Mouse (Mus musculus) cerebellum, adult 2 months (tissue): Measurements from ENCODE around the gene U2af1l4. TPM values are rescaled to one million over a fixed set of nuclear protein-coding genes. Genes with fewer than 3 reads are reported as not detected.

Source experiments
- DNase-seq, 2 experiments: peaks; one replicate each; pipeline ENCODE4 v3.0.0; 2021
- H3K27ac ChIP-seq: fragments of 200-500 bp; 2 replicates; pipeline ENCODE4 v1.5.1; 2012; ENCODE audit warnings: low read length, control low read depth, inconsistent platforms; ENCODE audit not compliant: insufficient read depth
- H3K27me3 ChIP-seq: fragments of 200-500 bp; 2 replicates; pipeline ENCODE4 v1.6.1; 2012; ENCODE audit warnings: inconsistent platforms, mild to moderate bottlenecking, low read length, moderate library complexity; ENCODE audit not compliant: control insufficient read depth, insufficient read depth
- H3K4me1 ChIP-seq: fragments of 200-500 bp; 2 replicates; pipeline ENCODE4 v1.6.1; 2011; ENCODE audit warnings: low read length; ENCODE audit not compliant: control insufficient read depth, insufficient read depth
- H3K4me3 ChIP-seq: fragments of 200-500 bp; replicated peaks from 2 replicates; pipeline ENCODE3; 2011; ENCODE audit warnings: mild to moderate bottlenecking, low read depth, low read length, control low read depth; ENCODE audit not compliant: insufficient read depth
- CTCF ChIP-seq: fragments of 200-500 bp; IDR thresholded peaks from 2 replicates; pipeline ENCODE4 v1.5.1; 2011; ENCODE audit warnings: low read depth, mild to moderate bottlenecking, control low read depth, low read length, moderate library complexity, borderline replicate concordance; ENCODE audit not compliant: insufficient read depth
- POLR2A ChIP-seq: fragments of 200-500 bp; IDR thresholded peaks from 2 replicates; pipeline ENCODE4 v1.6.1; 2011; ENCODE audit warnings: low read length, control low read depth, borderline replicate concordance; ENCODE audit not compliant: insufficient read depth
- WGBS: fragments of 180-500 bp; shearing (Covaris S2); methylation state at CpG from one replicate; pipeline ENCODE4 v1.1.7; 2018; 5-methylcytosine and 5-hydroxymethylcytosine counted together
- polyA plus RNA-seq: library from polyadenylated mRNA; depleted of rRNA; stranded (reverse); fragments of >200 nt; gene quantifications from 2 replicates; pipeline ENCODE4 v1.2.3, GENCODE M21; 2012; rRNA removed

U2af1l4 gene
- polyA plus RNA-seq: 109 and 117 TPM in 2 replicates

- H3K4me1 ChIP-seq: peaks cover 6% of the 10 kb centered on the region
- TF ChIP-seq CTCF (no peak), POLR2A (peak; percentile 61; the same call in 1 of the 2 replicates)
- H3K27me3 ChIP-seq: no peaks in the 10 kb centered on the region
- peak within 1 kb of the TSS; percentile 88 for H3K4me3 ChIP-seq
- DNase-seq: peak; percentile 95 to 98
- H3K27ac ChIP-seq: peak within 1 kb of the TSS; percentile 83
- WGBS: under 1% methylated on average over 45 of the region's 45 CpGs
Observed at GRCm38 (mm10) chr7:30563117-30563905, at the start of gene U2af1l4, which contains the start of the genes Gm49396 and Psenen. TSS of gene U2af1l4 (plus strand) at chr7:30563301. TSS of gene Gm49396 (plus strand) at chr7:30563344. TSS of gene Psenen (minus strand) at chr7:30563627.

- H3K27ac ChIP-seq: no peak overlapping the region
- H3K4me3 ChIP-seq: no peak overlapping the region
- WGBS: 72% methylated on average over 24 of the region's 24 CpGs
- TF ChIP-seq CTCF: no peak
- TF ChIP-seq POLR2A: no peak
- H3K4me1 ChIP-seq: peaks cover 7% of the 10 kb centered on the region
- DNase-seq: no peak
- no peaks in the 10 kb centered on the region for H3K27me3 ChIP-seq
Observed at GRCm38 (mm10) chr7:30515003-30515760, 47.9 kb upstream of the U2af1l4 start.

GRCm38 (mm10) chr7:30518325-30518724 lies 44.8 kb upstream of the U2af1l4 start:
- H3K4me3 ChIP-seq: no peak overlapping the region
- 52% methylated on average over 8 of the region's 8 CpGs for WGBS
- H3K27me3 ChIP-seq: no peaks in the 10 kb centered on the region
- DNase-seq: no peak
- no peak overlapping the region for H3K27ac ChIP-seq
- peaks cover 25% of the 10 kb centered on the region for H3K4me1 ChIP-seq
- no peak for TF ChIP-seq POLR2A
- TF ChIP-seq CTCF: no peak

DNA sequence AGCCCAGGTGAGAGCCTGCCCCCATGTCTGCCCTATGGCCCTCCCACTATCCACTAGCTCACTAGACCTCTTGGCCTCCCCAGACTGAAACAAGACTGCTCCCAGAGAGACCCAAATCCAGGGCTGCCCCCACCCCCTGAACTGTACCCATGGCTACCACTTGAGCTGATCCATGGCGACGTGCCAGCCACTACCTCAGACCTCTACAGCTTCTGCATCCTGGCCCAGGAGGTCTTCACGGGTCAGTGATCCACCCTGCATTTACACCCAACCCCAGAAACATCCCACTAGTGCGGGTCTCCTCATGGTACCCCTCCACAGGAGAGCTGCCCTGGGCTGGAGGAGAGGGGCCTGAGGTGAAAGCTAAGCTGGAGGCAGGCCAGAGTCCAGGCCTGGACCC lies 42.7 kb upstream of the U2af1l4 start:
- WGBS: 34% methylated on average over 4 of the region's 4 CpGs
- Histone ChIP-seq H3K27me3 (no peaks in the 10 kb centered on the region), H3K4me3 (no peak overlapping the region), H3K4me1 (peaks cover 25% of the 10 kb centered on the region), H3K27ac (no peak overlapping the region)
- no peak for DNase-seq
- TF ChIP-seq POLR2A: no peak
- no peak for TF ChIP-seq CTCF

- Histone ChIP-seq H3K4me3 (no peak overlapping the region), H3K27me3 (no peaks in the 10 kb centered on the region), H3K27ac (no peak overlapping the region), H3K4me1 (peaks cover 25% of the 10 kb centered on the region)
- WGBS: 44% methylated on average over 5 of the region's 5 CpGs
- TF ChIP-seq CTCF: no peak
- no peak for TF ChIP-seq POLR2A
- DNase-seq: peak; percentile 61 to 69
Observed at GRCm38 (mm10) chr7:30520856-30521255, 42.2 kb upstream of the U2af1l4 start.

- Histone ChIP-seq H3K4me3 (no peak overlapping the region), H3K27ac (no peak overlapping the region), H3K27me3 (no peaks in the 10 kb centered on the region), H3K4me1 (peaks cover 25% of the 10 kb centered on the region)
- TF ChIP-seq CTCF (no peak), POLR2A (no peak)
- WGBS: 85% methylated on average over 10 of the region's 10 CpGs
- no peak for DNase-seq
Observed at GRCm38 (mm10) chr7:30522871-30523270, 40.2 kb upstream of the U2af1l4 start.

DNA sequence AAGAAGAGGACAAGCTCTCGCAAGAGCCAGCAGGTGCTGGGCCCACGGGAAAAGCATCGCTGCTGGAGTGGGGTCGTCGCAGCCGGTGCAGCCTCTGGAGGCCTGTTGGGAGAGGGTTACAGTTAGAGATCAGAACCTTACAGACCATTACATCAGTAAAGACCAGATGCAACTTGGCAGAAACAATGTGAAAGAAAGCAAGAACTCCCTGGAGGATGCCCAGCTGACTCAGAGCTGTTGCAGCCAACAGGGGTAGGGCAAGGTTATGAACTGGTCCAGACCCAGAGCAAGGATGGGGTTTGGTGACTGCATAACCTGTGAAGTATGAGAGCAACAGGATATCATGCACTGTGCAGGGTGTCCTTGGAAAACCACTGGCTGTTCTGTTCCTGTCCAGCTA lies 38.6 kb upstream of the U2af1l4 start:
- DNase-seq: no peak
- H3K4me1 ChIP-seq: peaks cover 24% of the 10 kb centered on the region
- WGBS: 82% methylated on average over 6 of the region's 6 CpGs
- no peaks in the 10 kb centered on the region for H3K27me3 ChIP-seq
- H3K27ac ChIP-seq: no peak overlapping the region
- TF ChIP-seq CTCF: no peak
- TF ChIP-seq POLR2A: no peak
- H3K4me3 ChIP-seq: no peak overlapping the region

DNA sequence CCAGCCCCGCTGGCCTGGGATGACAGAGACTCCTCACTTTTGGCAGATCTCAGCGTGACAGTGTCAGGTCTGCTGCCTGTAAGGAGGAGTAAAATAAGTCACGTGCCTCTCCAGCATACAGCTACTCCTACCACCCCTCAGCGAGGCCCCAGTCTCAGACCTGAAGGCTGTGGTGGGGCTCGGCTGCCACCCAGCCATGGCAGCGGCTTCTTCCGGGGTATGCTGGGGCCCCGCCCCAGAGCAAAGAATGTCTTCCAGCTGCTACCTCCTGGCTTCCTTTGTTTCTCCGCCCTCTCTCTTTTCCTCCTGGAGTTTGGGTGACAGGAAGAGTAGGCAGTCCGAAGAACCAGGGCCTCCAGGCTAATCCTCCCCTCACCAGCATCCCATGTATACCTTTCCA lies 37.1 kb upstream of the U2af1l4 start:
- TF ChIP-seq POLR2A (no peak), CTCF (no peak)
- H3K27ac ChIP-seq: no peak overlapping the region

More for the DNA sequence above, 37.1 kb upstream of the U2af1l4 start:
- 51% methylated on average over 10 of the region's 10 CpGs for WGBS
- DNase-seq: no peak
- Histone ChIP-seq H3K4me1 (peaks cover 10% of the 10 kb centered on the region), H3K4me3 (no peak overlapping the region), H3K27me3 (no peaks in the 10 kb centered on the region)
